ENCODE assay signal across 8 mouse cellular contexts in the genomic region with DNA sequence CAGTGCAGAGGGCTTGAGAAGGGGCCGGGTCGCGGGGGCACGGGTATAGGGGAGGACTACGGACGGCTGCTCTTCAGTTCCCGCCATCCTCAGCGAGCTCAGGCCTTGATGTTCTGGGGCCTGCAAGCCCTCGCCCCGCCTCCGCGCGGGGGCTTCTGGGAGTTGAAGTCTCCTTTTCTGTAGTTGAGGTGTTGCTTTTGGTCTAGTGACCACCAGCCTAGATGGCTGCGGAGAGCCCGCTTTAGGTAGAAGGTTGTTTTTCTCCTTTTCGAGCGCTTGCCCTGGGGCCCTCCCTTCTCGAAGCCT. TPM values are rescaled to one million over a fixed set of nuclear protein-coding genes. Genes with fewer than 3 reads are reported as not detected.
DNase-seq lines count a peak whose midpoint lies in the region; ATAC-seq lines count a peak whose summit lies in the region.

No protein-coding gene starts in this region.

- no peaks in the 10 kb centered on the region for H3K9me3 ChIP-seq in hindbrain, embryonic 15.5 days

- H3K9ac ChIP-seq in hindbrain, embryonic 15.5 days = peak overlapping the region; percentile 84

- H3K4me3 ChIP-seq in hindbrain, embryonic 15.5 days = peak overlapping the region; percentile 73

- DNase-seq in R1 (ENCODE audit: low read depth, low spot score) = peak; percentile 95
- peak; percentile 91 to 93 for DNase-seq in cerebellum, postnatal 14 days
- peak; percentile 70 to 76 for DNase-seq in frontal cortex, postnatal 25 days (ENCODE audit: low spot score in 2 of 2)
- DNase-seq in layer of hippocampus, postnatal 36 days = peak; percentile 84 to 85
- peak; percentile 88 for DNase-seq in lung, postnatal 25 days (ENCODE audit: low spot score)
- DNase-seq in retina, adult 2 months (ENCODE audit: low read depth, low spot score) = peak; percentile 60
- peak; percentile 85 to 89 for DNase-seq in thymus, postnatal 36 days

- H3K36me3 ChIP-seq in hindbrain, embryonic 15.5 days = peaks cover 15% of the 10 kb centered on the region

- no peaks in the 10 kb centered on the region for H3K27me3 ChIP-seq in hindbrain, embryonic 15.5 days

- peak overlapping the region; percentile 90 for H3K27ac ChIP-seq in hindbrain, embryonic 15.5 days (replicated peaks)

- ATAC-seq in hindbrain, embryonic 15.5 days (ENCODE audit: low FRiP score, low read depth) = peak; percentile 90

- H3K4me1 ChIP-seq in hindbrain, embryonic 15.5 days (replicated peaks) = peaks cover 23% of the 10 kb centered on the region

- 1% methylated on average over 18 of the region's 18 CpGs for WGBS in hindbrain, embryonic 15.5 days

- peak overlapping the region; percentile 76 for H3K4me2 ChIP-seq in hindbrain, embryonic 15.5 days

RNA-seq across cellular contexts. Expression of a gene that starts 0.5 kb away (rescaled TPM):
- 28.3 and 29.3 TPM in 2 replicates for polyA plus RNA-seq in hindbrain, embryonic 15.5 days (2015; fragmentation: Nextera tagmentation; extraction: Ambion mirVana)
- total RNA-seq in layer of hippocampus, postnatal 36 days (2021) = 10 to 100 TPM; 39.5 to 46.2 TPM

RNA-seq across cellular contexts. Expression of a gene that starts 57.5 kb away (rescaled TPM):
- 17.3 and 18.9 TPM in 2 replicates for polyA plus RNA-seq in hindbrain, embryonic 15.5 days (2015; fragmentation: Nextera tagmentation; extraction: Ambion mirVana)
- total RNA-seq in layer of hippocampus, postnatal 36 days (2021) = 10 to 100 TPM; 23.2 to 23.5 TPM

Comparison
In these comparisons a context has a peak if more than half of its experiments do, and no peak if none do; other contexts are left out.
1. Peak in every context shown above with its lines: DNase-seq, ATAC-seq, H3K4me3 ChIP-seq and H3K27ac ChIP-seq.